Mouse (Mus musculus): ENCODE measurements at regions not wholly inside any gene's neighbourhood (a gene's known extent, or its start where the extent isn't known, plus 50 kb on each side); places are given as distances from the start of the nearest gene placed in this dataset.

DNA sequence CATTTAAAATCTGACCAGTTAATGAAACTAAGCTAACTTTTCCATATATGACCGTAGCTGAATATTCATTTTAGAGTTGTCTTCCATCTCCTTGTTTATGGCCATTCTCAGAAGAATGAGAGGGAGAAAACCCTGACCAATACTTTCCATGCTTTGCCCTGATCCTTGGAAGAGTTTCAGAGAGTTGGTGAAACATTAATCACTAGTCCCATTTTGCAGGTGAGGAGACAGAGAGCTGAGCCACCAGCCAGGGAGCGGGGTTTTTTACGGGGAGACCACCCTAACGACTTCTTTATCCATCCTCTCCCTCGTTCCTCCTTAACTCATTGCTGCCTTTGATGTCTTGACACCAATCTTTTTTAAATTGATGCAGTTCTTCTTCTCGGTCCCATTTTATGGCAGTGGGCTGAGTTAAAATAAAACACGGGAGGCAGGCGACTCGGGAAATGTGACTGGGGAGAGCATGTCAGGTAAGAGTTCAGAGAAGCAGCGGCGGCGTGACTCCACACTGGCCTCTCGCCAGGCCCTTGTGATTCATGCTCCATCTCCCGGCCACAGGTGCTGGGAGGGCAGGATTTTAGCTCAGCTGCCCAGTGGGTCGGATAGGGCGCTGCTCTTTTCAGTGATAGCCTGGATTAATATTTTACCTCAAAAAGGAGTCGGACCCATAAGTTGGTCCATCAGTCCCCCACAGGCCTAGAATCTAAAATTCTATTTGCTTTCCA, 81.3 kb upstream of the Nrip1 start:
- DNase-seq (ENCODE audit: low read depth in 2 of 2, low spot score in 2 of 2) = no peak

- DNase-seq (ENCODE audit: low read depth in 2 of 2, low spot score in 2 of 2) = no peak
These were observed 80.0 kb upstream of the Nrip1 start for GRCm38 (mm10) chr16:76453457-76454200.

DNA sequence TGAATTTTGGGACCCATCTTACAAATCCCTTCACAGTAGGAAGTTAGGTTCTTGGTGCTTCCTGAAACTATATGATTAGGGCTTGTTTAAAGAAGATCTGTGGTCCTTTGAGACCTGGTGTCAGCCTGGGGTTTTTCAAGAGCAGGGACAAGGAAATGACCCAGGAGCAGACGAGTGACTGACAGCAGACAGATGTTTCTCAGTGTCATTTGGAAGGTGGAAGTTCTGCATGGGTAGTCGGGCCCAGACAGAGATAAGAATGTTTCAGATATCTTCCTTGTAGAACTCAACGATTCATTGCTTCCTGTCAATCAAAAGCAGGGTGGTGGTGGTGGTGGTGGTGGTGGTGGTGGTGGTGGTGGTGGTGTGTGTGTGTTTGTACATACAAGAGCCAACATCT, 75.1 kb upstream of the Nrip1 start:
- DNase-seq (ENCODE audit: low read depth in 2 of 2, low spot score in 2 of 2) = no peak

DNA sequence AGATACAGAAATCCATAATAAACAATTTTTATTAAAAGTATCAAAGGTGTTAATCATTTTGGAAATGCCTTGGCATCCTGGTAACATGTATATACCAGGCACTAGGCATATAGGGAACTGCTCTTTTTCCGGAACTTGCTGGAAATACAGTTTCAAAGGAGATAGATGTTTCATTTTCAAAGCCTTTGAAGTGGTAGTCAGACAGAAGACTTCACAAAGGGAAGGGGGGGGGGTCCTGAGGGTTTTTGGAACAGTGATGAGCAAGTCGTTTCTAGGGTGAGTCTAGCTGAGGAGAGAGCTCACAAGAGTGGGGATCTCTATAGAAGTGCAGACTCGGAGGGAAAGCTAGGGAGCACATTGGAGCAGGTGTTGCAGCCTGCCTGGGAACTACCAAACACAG, 73.4 kb upstream of the Nrip1 start:
- DNase-seq (ENCODE audit: low read depth in 2 of 2, low spot score in 2 of 2) = no peak

- DNase-seq (ENCODE audit: low read depth in 2 of 2, low spot score in 2 of 2) = no peak
These were observed 71.0 kb upstream of the Nrip1 start for GRCm38 (mm10) chr16:76444668-76445067.

DNA sequence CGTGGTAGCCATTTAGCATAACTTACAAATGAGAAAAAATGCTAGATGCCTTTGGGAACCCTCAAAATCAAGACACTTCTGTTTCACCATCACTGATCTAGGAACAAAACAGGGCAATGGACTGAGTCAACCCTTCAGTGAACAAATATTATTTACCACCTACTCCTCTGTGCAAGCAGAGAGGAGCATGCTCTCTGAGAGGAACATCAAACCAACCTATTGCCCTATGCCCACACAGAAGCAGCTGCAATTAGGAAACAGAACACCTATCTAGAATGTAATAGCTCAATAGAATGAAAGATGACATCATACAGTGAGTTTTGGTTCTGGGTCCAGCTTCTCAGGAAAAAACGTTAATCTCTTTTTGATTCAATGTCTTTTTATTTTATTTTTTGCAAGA, 69.0 kb upstream of the Nrip1 start:
- DNase-seq (ENCODE audit: low read depth in 2 of 2, low spot score in 2 of 2) = no peak

DNA sequence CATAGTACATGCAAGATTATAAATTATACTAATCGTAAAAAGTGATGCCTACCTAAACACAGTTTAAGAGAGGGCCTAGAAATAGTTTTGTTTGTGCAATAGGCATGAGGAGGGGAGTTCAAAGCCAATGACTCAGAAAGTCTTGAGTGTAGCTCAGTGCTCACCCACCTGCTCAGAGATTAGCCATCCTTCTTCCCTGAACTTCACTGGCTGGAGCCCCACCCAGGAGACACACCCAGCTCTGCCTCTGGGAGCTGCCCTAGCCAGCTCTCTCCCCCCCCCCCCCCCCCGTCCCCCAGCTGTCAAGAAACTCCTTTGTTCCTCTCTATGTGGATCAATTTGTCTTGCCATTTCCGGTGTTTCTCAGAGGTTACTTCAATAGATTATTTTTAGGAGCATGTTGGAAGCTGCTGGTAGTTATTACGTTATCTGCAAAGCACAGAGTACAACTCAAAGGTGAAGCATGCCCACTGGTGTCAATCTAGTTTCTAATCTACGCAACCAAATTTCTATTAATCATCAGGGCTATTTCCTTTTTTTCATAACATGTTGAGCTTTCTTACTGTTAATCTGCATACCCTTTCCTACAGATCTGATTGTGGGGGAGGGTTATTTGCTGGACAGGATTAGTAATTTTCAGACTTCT, 68.3 kb upstream of the Nrip1 start:
- no peak for DNase-seq (ENCODE audit: low read depth in 2 of 2, low spot score in 2 of 2)

- no peak for DNase-seq (ENCODE audit: low read depth in 2 of 2, low spot score in 2 of 2)
These were observed 64.7 kb upstream of the Nrip1 start for GRCm38 (mm10) chr16:76438093-76438883.

DNA sequence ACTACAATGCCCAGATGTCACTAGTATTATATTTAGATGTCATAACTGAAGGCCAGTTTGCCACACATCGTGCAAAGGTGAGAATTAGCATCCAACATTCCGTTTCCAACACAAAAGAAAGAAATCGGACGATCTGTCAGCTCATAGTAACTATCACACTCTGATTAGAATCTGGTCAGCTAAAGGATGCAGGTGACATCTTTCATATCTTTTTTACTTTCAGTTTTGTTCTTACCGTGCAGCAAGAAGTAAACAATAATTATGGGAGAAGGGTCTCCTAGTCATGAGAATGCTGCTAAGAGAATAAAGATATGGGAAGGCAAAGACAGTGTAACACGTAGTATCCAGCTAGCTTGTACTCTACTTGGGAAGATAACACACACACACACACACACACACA, 62.7 kb upstream of the Nrip1 start:
- DNase-seq (ENCODE audit: low read depth in 2 of 2, low spot score in 2 of 2) = no peak

DNA sequence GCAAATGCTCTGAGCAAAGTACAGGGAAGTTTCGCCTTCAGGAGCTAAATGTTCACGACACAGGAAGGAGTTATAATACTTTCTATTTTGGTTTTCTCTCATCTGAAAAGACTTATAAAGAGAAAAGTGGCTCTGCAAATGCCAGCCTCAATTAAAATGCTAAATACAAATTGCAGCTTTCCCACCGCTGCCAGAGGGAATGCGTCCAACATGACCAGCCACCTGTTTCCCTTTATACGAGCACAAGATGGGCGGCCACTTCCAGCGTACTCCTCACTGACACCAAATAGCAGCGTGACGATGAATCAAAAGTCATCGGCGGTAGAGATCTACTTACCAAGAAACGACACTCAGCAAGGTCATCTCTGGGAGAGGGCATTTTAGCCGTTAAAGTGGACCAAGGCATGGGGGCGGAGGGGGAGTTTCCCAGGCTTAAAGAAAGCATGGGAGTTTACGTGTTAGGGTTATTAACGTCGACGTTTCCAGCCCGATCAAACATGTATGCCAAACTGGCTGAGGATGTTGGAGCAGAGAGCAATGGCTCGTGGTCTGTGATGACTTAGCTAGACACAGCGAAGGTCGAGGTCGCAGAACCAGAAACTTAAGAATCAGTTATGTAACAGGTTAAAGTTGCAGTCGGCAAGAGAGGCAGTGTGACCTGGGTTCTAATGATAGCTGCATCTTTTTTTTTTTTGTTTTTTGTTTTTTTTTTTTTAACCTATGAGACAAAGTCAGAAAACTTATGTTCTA, 59.6 kb upstream of the Nrip1 start:
- DNase-seq (ENCODE audit: low read depth in 2 of 2, low spot score in 2 of 2) = no peak

GRCm38 (mm10) chr16:76432304-76432703, 58.7 kb upstream of the Nrip1 start:
- no peak for DNase-seq (ENCODE audit: low read depth in 2 of 2, low spot score in 2 of 2)

- no peak for DNase-seq (ENCODE audit: low read depth in 2 of 2, low spot score in 2 of 2)
These were observed 55.5 kb upstream of the Nrip1 start for GRCm38 (mm10) chr16:76429156-76429555.

DNA sequence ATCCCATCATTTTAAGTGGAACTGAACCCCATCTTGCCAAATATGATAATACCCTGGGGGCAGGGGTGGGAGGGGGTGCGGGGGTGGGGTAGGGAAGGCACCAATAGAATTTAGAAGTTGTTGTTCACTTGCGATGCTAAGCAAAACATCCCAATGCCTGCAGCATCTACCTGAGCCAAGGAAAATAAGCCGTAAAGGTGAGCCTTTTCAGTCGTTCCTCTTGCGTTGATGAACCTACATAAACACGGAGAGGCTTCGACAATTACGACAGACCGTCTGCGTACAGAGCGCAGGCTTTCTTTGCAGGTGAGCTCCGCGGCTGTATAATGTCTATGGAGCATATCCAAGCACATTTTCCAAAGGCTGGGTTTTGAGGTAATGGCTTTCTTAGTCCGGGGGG, 50.3 kb upstream of the Nrip1 start:
- no peak for DNase-seq (ENCODE audit: low read depth in 2 of 2, low spot score in 2 of 2)
